Mouse (Mus musculus) G1E (cell line): Measurements from ENCODE around the gene Sesn3.

Experiments used
- CTCF ChIP-seq: IDR thresholded peaks from 2 replicates; pipeline ENCODE4 v1.5.1; 2012; ENCODE audit warnings: low read depth, low read length, inconsistent platforms, mixed read lengths
- GATA1 ChIP-seq: IDR thresholded peaks from 2 replicates; pipeline ENCODE4 v1.6.1; 2012; ENCODE audit warnings: borderline replicate concordance, low read length, inconsistent platforms, mixed read lengths
- POLR2AphosphoS5 ChIP-seq: IDR thresholded peaks from 2 replicates; pipeline ENCODE4 v1.6.1; 2012; ENCODE audit warnings: low read depth, low read length, inconsistent platforms; ENCODE audit not compliant: insufficient replicate concordance

DNA sequence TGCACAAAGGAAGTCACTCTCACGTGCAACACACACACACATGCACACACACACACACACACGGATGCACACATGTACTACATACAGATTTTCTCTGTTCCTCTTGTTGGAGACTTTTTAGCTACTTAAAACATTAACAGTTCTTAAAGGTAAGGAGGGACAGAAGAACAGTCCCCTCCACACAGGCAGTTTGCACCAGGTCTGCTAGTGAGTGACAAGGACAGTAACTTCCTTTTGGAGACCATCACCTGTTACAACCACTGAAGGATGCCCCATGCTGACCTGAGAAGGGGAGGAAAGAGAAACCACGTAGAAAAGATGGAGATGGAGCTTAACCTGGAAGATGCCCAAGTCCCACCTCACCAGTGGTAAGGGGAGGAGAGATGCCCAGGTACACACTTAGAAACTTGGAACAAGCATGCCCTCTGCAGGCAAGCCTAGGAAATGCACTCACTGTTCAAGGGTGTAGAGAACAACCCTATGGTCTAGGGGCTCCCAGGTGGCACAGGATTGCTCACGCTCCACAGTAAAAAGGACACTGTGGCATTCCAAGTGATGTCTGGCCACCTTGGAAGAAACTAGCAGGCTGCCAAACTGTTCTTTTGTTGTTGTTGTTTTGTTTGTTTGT, 67.3 kb downstream of the Sesn3 start:
- TF ChIP-seq CTCF (peak; percentile 68; the same call in 1 of the 2 replicates), GATA1 (no peak), POLR2AphosphoS5 (no peak)
